Mouse (Mus musculus): ENCODE measurements around the gene Ropn1l. TPM values are rescaled to one million over a fixed set of nuclear protein-coding genes. Genes with fewer than 3 reads are reported as not detected.
A peak's percentile ranks its signal among the peaks of the same experiment; 100 is the strongest.

Gene Ropn1l
- total RNA-seq, 4 experiments from 2014 or later, result 0.28 to 0.57 TPM; not detected in 2

DNA sequence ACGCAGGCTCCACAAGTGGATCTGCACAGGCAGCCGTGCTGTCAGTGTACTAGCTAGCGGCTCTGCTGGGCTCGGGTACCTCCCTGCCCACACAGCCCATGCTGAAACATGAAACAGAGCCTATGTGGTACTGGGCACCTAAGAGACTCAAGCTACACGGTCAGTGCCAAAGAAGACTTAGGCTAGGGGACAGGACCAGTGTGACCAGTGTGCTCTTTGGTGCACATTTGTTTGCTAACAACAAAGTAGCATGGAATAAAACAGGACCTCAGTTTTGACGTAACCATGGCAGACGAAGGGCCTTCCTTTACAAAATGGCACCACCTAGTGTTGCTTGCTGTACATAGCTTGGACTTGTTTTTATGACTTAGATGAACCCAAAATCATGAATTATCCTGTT, 6.4 kb downstream of the Ropn1l start:
- peak; percentile 56 for DNase-seq (ENCODE audit: low spot score)

GRCm38 (mm10) chr15:31442698-31443097, 10.8 kb downstream of the Ropn1l start:
- no peak for DNase-seq (ENCODE audit: low spot score)

DNA sequence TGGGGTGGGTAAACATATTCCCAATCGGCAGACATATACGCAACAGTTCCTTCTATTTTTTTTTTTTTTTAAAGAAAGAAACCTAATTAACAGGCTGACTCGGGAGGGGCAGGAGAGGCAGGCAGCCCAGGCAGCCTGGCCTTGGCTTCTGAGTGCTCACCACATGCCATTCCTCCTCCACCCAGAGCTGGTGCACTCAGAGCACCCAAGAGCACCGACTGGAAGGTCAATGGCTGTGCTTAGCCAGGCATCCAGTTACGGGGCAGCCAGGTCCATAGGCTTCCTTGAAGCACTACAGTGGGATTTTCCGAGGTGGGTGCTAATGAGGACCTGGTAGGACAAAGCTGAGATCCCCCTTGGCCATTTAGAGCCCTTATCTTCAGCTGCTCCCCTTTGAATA, 11.5 kb downstream of the Ropn1l start:
- DNase-seq (ENCODE audit: low spot score), result no peak

GRCm38 (mm10) chr15:31436811-31437210, 16.7 kb downstream of the Ropn1l start:
- DNase-seq (ENCODE audit: low spot score), result no peak

DNA sequence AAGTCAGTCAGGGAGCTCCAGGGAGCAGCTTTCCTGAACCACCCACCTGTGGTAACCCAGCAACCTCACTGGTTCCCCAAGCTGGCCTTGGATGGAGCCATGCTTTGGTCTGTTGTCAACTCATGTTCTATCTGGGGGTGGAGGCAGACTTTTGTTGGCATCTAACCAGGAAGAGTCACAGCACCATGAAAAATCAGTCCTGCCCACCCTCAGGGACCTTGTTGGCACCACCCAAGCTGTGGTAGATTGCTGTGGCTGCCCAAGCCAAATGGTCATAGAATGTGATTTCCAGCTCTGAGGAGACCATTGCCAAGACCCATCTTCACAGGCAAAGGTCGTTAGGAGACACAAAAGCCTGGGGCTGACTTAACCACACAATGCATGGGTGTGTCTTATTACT, 17.5 kb downstream of the Ropn1l start:
- no peak for DNase-seq (ENCODE audit: low spot score)

DNA sequence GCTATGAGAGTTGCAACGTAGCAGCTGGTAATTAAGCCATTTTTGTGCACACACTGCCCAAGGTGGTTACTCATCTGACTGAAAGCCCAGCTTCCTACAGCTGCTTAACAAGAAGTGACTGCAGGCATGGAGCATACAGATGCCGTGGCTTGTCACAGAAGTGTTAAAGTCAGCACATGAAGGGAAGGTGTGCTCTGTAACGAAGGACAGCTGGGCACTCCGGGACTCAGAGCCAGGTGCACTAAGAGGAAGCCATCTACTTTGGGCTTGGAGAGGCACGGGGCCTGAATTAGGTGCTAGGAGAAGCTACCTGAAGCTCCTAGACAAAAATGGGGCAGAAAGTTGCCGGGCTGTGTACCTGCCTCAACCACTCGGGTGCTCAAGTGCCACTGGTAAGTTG, 19.8 kb downstream of the Ropn1l start:
- no peak for DNase-seq (ENCODE audit: low spot score)

DNA sequence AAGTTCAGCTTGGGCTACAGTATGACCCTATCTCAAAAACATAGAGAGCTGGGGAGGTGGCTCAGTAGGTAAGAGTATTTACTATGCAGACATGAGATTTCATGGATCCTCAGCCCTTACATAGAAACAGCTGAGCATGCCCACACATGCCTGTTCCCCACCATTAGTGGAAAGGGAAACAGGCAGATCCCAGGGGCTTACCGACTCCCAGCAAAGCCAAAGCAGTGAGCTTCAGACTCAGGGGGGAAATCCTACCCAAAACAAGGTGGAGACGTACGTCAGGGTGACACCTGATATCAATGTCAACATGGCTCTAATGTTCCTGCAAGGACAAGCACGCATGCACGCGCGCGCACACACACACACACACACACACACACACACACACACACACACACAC, 21.7 kb downstream of the Ropn1l start:
- no peak for DNase-seq (ENCODE audit: low spot score)

DNA sequence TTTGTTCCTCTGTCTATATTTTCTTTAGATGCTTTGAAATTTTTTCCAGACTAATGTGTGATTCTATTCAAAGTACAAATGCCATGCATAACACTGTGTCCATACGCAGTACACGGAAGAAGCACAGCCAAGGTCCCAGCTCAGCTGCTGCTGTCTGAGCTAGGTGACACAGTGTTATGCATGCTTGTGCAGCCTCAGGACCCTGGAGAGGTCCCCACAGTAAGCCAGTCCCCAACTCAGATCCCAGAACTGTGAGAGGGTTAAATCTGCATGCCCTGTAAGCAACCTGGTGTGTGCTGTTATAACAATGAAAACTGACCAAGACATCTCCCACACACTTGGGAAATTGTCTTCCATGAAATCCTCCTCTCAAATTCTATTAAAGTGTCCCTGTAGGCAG, 23.5 kb downstream of the Ropn1l start:
- no peak for DNase-seq (ENCODE audit: low spot score)

DNA sequence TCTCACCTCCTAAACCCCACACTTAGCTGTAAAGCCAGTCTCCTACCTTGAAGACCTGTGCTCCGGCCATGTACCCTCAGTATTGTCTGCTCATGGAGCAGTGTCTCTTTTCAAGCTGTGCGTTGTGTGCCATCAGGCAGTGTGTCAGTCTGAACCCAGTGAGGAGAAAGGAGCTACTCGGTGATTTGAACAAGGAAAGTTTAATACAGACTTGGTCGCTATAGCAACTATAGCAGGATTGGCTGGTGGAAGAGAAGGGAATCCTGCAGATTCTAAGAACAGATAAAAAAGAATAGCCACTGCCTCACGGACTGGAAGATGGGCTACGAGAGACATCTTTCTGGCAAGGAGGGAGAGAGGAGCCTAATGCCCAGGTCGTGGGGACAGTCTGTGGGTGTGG, 24.1 kb downstream of the Ropn1l start:
- no peak for DNase-seq (ENCODE audit: low spot score)

DNA sequence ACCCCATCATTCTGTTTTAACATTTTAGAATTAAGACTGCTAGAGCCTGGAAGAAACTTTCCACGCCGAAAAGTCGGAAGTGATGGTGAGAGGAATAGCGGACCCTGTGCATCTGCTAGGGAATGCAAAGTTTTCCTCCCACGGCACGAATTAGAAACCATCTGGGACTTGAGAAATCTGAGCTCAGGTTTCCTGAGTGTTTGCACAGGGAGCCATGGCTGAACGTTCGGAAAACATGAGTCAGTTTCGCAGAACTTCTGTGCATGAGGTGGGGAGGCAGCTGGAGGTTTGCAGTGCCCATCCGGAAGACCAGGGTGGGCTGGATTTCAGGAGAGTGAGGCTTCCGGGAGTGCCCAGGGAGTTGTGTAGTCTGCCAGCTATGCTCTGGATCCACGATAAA, 25.0 kb downstream of the Ropn1l start:
- DNase-seq (ENCODE audit: low spot score), result no peak

DNA sequence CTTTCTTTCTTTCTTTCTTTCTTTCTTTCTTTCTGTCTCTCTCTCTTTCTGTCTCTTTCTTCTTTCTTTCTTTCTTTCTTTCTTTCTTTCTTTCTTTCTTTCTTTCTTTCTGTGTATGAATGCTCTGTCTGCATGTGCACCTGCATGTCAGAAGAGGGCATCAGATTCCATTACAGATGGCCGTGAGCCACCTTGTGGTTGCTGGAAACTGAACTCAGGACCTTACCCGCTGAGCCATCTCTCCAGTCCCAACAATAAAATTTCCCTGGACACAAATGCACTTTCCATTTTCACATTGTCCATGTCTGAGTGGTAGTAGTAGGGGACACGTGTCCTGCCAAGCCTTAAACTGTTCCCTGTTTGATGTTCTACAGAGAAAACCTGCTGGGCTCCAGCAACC, 26.1 kb downstream of the Ropn1l start:
- DNase-seq (ENCODE audit: low spot score), result no peak

DNA sequence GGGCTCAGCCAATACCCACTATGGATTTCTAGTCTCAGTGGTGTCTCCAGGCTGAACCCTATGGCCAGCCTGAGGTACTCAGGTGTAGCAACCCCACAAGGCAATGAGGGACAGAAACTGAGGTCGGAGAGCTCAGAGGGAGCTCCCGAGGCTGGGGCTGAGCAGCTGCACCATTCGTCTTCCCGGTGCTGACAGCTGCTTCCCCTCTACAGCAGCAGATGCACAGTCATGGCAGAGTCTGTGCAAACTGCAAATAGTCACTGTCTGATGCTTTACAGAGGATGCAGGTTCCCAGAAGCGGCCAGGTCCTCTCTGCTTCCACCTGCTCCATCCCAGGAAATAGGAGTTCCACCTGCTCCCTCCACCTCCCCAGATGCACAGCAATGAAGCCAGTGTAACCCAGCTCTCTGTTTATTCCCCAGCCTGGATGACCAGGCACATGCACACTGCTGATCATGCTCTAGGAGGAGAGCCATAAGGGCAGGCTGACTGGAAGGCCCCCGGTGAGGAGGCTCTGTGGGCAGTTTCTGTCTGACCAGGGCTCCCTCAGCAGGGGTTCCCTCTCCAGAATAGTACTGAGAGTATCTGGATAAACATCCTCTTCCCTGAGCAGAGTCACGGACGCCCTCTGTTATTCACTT, 27.4 kb downstream of the Ropn1l start:
- DNase-seq (ENCODE audit: low spot score), result no peak

GRCm38 (mm10) chr15:31422649-31423369, 30.7 kb downstream of the Ropn1l start:
- DNase-seq (ENCODE audit: low spot score), result peak; percentile 33

DNA sequence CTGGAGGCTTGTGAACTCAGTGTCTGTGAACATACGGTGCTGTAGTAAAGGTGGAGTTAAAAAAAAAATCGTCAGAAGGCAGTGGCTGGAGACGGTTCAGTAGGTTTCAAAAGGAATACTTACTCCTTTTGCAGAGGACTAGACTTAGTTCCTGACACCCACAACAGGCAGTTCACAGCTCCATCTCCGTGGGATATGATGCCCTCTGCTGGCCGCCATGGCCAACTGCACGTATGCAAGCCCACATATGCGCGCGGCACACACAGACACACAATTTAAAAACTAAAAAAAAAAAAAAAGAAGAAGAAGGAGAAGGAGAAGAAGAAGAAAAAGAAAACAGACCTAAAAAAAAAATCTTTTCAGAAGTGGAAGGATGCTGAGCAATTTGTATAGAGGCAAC, 34.5 kb downstream of the Ropn1l start:
- DNase-seq (ENCODE audit: low spot score), result peak; percentile 44

DNA sequence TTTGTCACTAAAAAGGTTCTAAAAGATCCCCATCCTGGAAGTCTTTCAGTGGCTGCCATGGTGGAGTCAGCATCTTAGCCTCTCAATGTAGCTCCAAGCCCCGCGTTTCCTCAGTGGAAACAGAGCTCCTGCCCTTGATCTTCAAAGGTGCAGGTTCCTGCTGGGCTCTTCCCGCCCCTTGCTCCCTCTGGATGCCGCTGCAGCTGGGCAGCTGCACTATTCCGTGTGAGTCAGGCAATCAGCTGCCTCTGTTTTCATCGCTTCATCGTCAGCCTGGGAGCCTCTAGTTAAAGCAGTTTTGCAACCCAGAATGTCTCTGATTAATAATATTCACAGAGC, 34.9 kb downstream of the Ropn1l start:
- DNase-seq (ENCODE audit: low spot score), result no peak

DNA sequence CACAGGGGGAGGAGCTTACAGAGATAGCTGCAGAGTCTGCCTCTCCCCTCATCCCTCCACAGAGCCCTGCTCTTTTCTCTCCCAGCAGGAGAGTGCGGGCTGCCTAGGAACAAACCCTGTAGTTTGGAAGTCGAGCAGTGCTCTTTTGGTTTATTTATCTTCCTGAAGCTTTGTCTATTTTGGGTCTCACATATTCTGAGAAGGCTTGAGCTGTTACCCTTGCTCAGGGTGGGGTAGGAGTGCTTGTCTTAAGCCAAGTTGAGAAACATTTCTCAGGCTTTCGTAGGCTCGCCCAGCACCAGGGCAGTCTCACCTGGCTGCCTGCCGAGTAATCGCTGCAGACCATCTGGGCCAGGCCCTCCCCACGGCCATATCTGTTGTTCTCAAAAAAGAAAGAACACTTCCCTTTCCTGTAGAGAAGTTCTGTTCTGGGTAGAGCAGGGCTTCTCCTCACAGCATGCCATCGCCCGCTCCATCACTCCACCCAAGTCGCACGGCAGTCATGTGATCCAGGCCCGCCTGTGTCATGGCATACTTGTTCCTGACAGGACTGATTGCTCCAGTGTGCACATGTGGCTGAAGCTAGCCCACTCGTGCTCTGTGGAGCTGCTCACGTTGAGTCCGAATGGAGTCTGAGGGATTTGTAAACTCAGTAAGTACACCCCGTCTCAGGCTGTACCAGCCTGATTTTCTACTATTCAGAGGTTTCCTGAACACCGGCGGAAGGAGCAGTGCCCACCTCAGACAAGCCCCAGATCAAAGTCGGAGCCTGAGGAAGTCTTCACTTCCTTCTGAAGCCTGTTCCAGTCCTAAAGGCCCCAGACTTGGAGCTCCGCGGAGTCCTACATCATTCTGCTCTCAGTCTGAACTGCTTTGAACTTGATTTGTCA, 35.5 kb downstream of the Ropn1l start:
- DNase-seq (ENCODE audit: low spot score), result peak; percentile 69

DNA sequence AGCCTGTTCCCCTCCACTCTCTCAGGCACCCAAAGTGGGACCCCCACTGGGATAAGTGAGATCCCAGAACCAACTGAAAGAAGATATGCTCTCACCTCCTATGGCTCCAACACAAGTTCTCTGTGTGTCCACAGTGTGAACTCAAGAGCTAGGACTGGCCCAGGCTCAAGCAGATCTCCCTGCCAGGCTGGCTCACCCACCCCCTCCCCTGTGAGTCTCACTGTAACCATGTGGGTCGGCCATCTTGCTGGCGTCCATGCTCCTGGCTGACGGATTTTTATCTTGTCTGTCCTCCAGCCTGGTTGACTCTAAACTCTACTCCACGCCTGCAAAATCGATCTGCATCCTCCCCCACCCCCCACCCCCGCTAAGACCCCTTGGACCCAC, 36.1 kb downstream of the Ropn1l start:
- DNase-seq (ENCODE audit: low spot score), result no peak

DNA sequence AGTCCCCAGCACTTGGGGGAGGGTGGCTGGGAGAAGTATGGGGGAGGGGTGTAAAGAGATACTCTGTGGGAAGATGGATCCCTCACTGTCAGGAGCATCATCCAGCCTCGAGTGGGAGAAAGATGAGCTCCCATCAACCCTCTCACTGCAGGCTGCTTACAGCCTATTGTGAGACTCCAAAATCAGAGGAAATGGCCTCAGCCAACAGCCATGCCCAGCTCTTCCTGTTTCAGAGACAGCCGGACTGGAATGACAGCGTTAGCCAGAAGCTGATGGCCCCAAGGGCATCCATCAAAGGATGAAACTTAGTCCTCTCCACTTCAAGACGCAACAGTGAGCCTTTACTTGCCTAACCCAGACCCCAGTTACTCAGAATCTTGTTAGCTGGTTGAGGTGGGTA, 38.4 kb downstream of the Ropn1l start:
- DNase-seq (ENCODE audit: low spot score), result no peak

- no peak for DNase-seq (ENCODE audit: low spot score)
Measured at GRCm38 (mm10) chr15:31414179-31414898, 39.2 kb downstream of the Ropn1l start.

GRCm38 (mm10) chr15:31413662-31414061, 39.9 kb downstream of the Ropn1l start:
- DNase-seq (ENCODE audit: low spot score), result no peak

DNA sequence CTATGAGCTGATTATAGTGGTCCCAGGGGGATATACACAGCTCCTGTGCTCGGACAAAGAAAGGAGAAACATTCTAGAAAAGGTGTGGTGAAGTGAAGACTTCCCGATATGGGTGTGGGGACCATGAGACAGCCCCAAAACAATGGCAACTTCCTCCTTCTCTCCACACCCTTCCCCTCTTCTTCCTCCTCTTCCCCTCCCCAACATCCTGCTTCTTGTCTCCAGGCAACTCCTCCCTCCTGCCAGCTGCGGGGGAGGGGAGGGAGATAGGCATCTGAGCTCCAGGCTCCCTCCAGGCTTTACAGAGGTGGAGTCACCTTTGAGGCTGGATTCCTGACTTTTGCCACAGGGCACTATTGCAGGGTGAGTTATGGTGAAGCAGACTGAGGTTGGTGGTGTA, 40.6 kb downstream of the Ropn1l start:
- peak; percentile 65 for DNase-seq (ENCODE audit: low spot score)

GRCm38 (mm10) chr15:31412436-31412835, 41.1 kb downstream of the Ropn1l start:
- no peak for DNase-seq (ENCODE audit: low spot score)

All from heart, adult 8-10 months (tissue).